In genomic region chr12:82469706-82470361, GRCm38 (mm10) we compare ENCODE assay signal across 8 mouse cellular contexts.
A peak's percentile ranks its signal among the peaks of the same experiment; 100 is the strongest.
DNase-seq lines count a peak whose midpoint lies in the region; ATAC-seq and TF ChIP-seq lines count a peak whose summit lies in the region.

No protein-coding gene starts in this region.

- H3K9me3 ChIP-seq in MEL (replicated peaks; ENCODE audit: insufficient read depth, low read length): no peaks in the 10 kb centered on the region
- H3K9me3 ChIP-seq in hindbrain, embryonic 12.5 days (replicated peaks): no peaks in the 10 kb centered on the region
- no peaks in the 10 kb centered on the region for H3K9me3 ChIP-seq in lung, postnatal 0 days (ENCODE audit: low read length)

- no peaks in the 10 kb centered on the region; the same call in 1 of the 2 replicates for H3K79me2 ChIP-seq in MEL (ENCODE audit: control insufficient read depth, insufficient read depth, low read length, poor library complexity)

- H3K27me3 ChIP-seq in MEL (ENCODE audit: control insufficient read depth in 1 of 2, insufficient read depth in 2 of 2, low read length in 2 of 2): no peaks in the 10 kb centered on the region
- H3K27me3 ChIP-seq in hindbrain, embryonic 12.5 days: peaks cover 3% of the 10 kb centered on the region; the same call in 1 of the 2 replicates
- no peaks in the 10 kb centered on the region for H3K27me3 ChIP-seq in lung, postnatal 0 days (replicated peaks; ENCODE audit: insufficient read depth, low read length)

- peak; percentile 92 to 97 (median 95) for TF ChIP-seq CTCF in MEL (IDR thresholded peaks at IDR 0.05 in 2 of 3, conservative IDR thresholded peaks at IDR 0.05 in 1 of 3; ENCODE audit: control insufficient read depth in 1 of 3, insufficient read depth in 1 of 3, low read depth in 2 of 3, low read length in 3 of 3, poor library complexity in 1 of 3, severe bottlenecking in 1 of 3)
- TF ChIP-seq CTCF in lung, postnatal 0 days (IDR thresholded peaks at IDR 0.05): peak; percentile 96

- H3K4me3 ChIP-seq in MEL (ENCODE audit: control insufficient read depth in 1 of 2, insufficient read depth in 1 of 2, low read depth in 2 of 2, low read length in 2 of 2): peak overlapping the region; percentile 77 to 90
- H3K4me3 ChIP-seq in hindbrain, embryonic 12.5 days: peak overlapping the region; percentile 45
- H3K4me3 ChIP-seq in lung, postnatal 0 days (ENCODE audit: low read depth, low read length): peak overlapping the region; percentile 51

- TF ChIP-seq EP300 in MEL (IDR thresholded peaks at IDR 0.05; ENCODE audit: low read depth in 1 of 2, low read length in 2 of 2): 0 out of 4 replicates have a peak, but pooled peaks of 1 of the 2 experiments have one; percentile 19
- no peak; the same call in 1 of the 2 replicates for TF ChIP-seq EP300 in lung, postnatal 0 days (IDR thresholded peaks at IDR 0.05)

- DNase-seq in MEL (ENCODE audit: low read depth, low spot score): peak; percentile 90
- peak; percentile 87 for DNase-seq in cerebellum, adult 8-10 months
- DNase-seq in frontal cortex, postnatal 10 days (ENCODE audit: low spot score in 2 of 2): peak; percentile 80 to 87
- DNase-seq in layer of hippocampus, postnatal 10 days (ENCODE audit: low spot score in 2 of 2): peak; percentile 90 to 94
- peak; percentile 95 for DNase-seq in lung, postnatal 0 days (ENCODE audit: low spot score)
- peak; percentile 66 for DNase-seq in ovary, postnatal 10 days (ENCODE audit: low spot score)
- DNase-seq in thymus, postnatal 0 days (ENCODE audit: low spot score): peak; percentile 85

- 4% methylated on average over 12 of the region's 12 CpGs for WGBS in hindbrain, embryonic 12.5 days
- WGBS in lung, postnatal 0 days: 3% methylated on average over 12 of the region's 12 CpGs

- peak overlapping the region; percentile 72 for H3K9ac ChIP-seq in MEL (ENCODE audit: control insufficient read depth, low read depth, low read length, poor library complexity, severe bottlenecking)
- peak overlapping the region; percentile 61 for H3K9ac ChIP-seq in hindbrain, embryonic 12.5 days
- peak overlapping the region; percentile 34 for H3K9ac ChIP-seq in lung, postnatal 0 days (replicated peaks; ENCODE audit: low read depth)

- peak overlapping the region; percentile 57 for H3K27ac ChIP-seq in MEL (ENCODE audit: control insufficient read depth, low read depth, low read length)
- H3K27ac ChIP-seq in hindbrain, embryonic 12.5 days: peak overlapping the region; percentile 57; the same call in 1 of the 2 replicates
- H3K27ac ChIP-seq in lung, postnatal 0 days (ENCODE audit: low read length): peak overlapping the region; percentile 64; the same call in 1 of the 2 replicates

- peak; percentile 86 for ATAC-seq in hindbrain, embryonic 12.5 days (ENCODE audit: low FRiP score)
- ATAC-seq in lung, postnatal 0 days: peak; percentile 89

- TF ChIP-seq POLR2A in MEL (IDR thresholded peaks at IDR 0.05; ENCODE audit: control insufficient read depth in 1 of 2, insufficient read depth in 1 of 2, low read depth in 1 of 2, low read length in 2 of 2, poor library complexity in 1 of 2): no peak

- peak; percentile 99 for TF ChIP-seq RAD21 in MEL (IDR thresholded peaks at IDR 0.05; ENCODE audit: low read depth, low read length)

- peaks cover 8 to 29% of the 10 kb centered on the region in 2 experiments; a peak in 3 of 4 replicates for H3K4me1 ChIP-seq in MEL (ENCODE audit: control insufficient read depth in 1 of 2, insufficient read depth in 2 of 2, low read length in 2 of 2)
- no peaks in the 10 kb centered on the region for H3K4me1 ChIP-seq in hindbrain, embryonic 12.5 days
- peaks cover 9% of the 10 kb centered on the region for H3K4me1 ChIP-seq in lung, postnatal 0 days (ENCODE audit: insufficient read depth, low read depth, low read length)

- peak overlapping the region; percentile 88 for H3K4me2 ChIP-seq in hindbrain, embryonic 12.5 days (replicated peaks)
- peak overlapping the region; percentile 70 for H3K4me2 ChIP-seq in lung, postnatal 0 days (replicated peaks; ENCODE audit: low read depth, low read length)

- H3K36me3 ChIP-seq in MEL (ENCODE audit: control insufficient read depth in 1 of 2, insufficient read depth in 2 of 2, low read length in 2 of 2): peaks cover 0 to 16% of the 10 kb centered on the region in 2 experiments; a peak in 2 of 4 replicates
- no peaks in the 10 kb centered on the region for H3K36me3 ChIP-seq in hindbrain, embryonic 12.5 days
- H3K36me3 ChIP-seq in lung, postnatal 0 days (ENCODE audit: insufficient read depth, low read length): no peaks in the 10 kb centered on the region

TF ChIP-seq in MEL, 35 proteins besides CTCF, POLR2A, EP300 and RAD21:
- TF ChIP-seq HCFC1 (IDR thresholded peaks at IDR 0.05; ENCODE audit: low read depth, low read length): no peak
- TF ChIP-seq NELFE (IDR thresholded peaks at IDR 0.05; ENCODE audit: low read depth, low read length): peak; percentile 15; the same call in 1 of the 2 replicates
- no peak for TF ChIP-seq USF1 (IDR thresholded peaks at IDR 0.05; ENCODE audit: low read depth, low read length)
- peak; percentile 97 for TF ChIP-seq SMC3 (IDR thresholded peaks at IDR 0.05; ENCODE audit: low read depth, low read length)
- peak; percentile 98 for TF ChIP-seq ZC3H11A (IDR thresholded peaks at IDR 0.05; ENCODE audit: low read depth, low read length)
- 0 out of 2 replicates have a peak, but pooled peaks have one; percentile 1 for TF ChIP-seq TBP (IDR thresholded peaks at IDR 0.05; ENCODE audit: low read depth, low read length)
- peak; percentile 40 for TF ChIP-seq MXI1 (IDR thresholded peaks at IDR 0.05; ENCODE audit: low read depth, low read length)
- no peak for TF ChIP-seq POLR2AphosphoS2 (IDR thresholded peaks at IDR 0.05; ENCODE audit: low read length)
- TF ChIP-seq MYC (IDR thresholded peaks at IDR 0.05; ENCODE audit: low read depth, low read length): no peak
- no peak for TF ChIP-seq JUND (IDR thresholded peaks at IDR 0.05; ENCODE audit: low read depth, low read length)
- no peak for TF ChIP-seq ZMIZ1 (IDR thresholded peaks at IDR 0.05; ENCODE audit: low read depth, low read length)
- TF ChIP-seq ZNF384 (IDR thresholded peaks at IDR 0.05; ENCODE audit: low read depth, low read length): no peak
- TF ChIP-seq MEF2A (IDR thresholded peaks at IDR 0.05; ENCODE audit: extremely low read depth, insufficient replicate concordance, low read depth, low read length, poor library complexity, severe bottlenecking): no peak
- TF ChIP-seq GATA1 (IDR thresholded peaks at IDR 0.05; ENCODE audit: low read depth, low read length): no peak
- TF ChIP-seq RCOR1 (IDR thresholded peaks at IDR 0.05; ENCODE audit: low read depth, low read length): 0 out of 2 replicates have a peak, but pooled peaks have one; percentile 6
- no peak; the same call in 1 of the 2 replicates for TF ChIP-seq ETS1 (IDR thresholded peaks at IDR 0.05; ENCODE audit: low read depth, low read length)
- TF ChIP-seq MAZ (IDR thresholded peaks at IDR 0.05; ENCODE audit: low read depth, low read length): peak; percentile 67; the same call in 1 of the 2 replicates
- TF ChIP-seq TCF12 (IDR thresholded peaks at IDR 0.05; ENCODE audit: low read depth, low read length): peak; percentile 27; the same call in 1 of the 2 replicates
- TF ChIP-seq SIN3A (IDR thresholded peaks at IDR 0.05; ENCODE audit: low read length): peak; percentile 70; the same call in 1 of the 2 replicates

Comparison
In these comparisons a context has a peak if more than half of its experiments do, and no peak if none do; other contexts are left out.
1. Peak in every context shown above with its lines: DNase-seq, ATAC-seq, H3K4me3 ChIP-seq and H3K27ac ChIP-seq.